Mouse (Mus musculus) frontal cortex, adult 2 months (tissue): ENCODE data around the gene Ergic1. TPM values are rescaled to one million over a fixed set of nuclear protein-coding genes. Genes with fewer than 3 reads are reported as not detected.

Source experiments
- DNase-seq, 2 experiments: peaks; one replicate each; pipeline ENCODE4 v3.0.0; 2022; ENCODE audit warnings: low spot score in 1 of 2; ENCODE audit errors: extremely low spot score in 1 of 2
- polyA plus RNA-seq: library from polyadenylated mRNA; depleted of rRNA; stranded (reverse); fragments of >200 nt; gene quantifications from 2 replicates; pipeline ENCODE4 v1.2.3, GENCODE M21; 2012

Gene Ergic1
- polyA plus RNA-seq, 1 experiment: 134 TPM

DNA sequence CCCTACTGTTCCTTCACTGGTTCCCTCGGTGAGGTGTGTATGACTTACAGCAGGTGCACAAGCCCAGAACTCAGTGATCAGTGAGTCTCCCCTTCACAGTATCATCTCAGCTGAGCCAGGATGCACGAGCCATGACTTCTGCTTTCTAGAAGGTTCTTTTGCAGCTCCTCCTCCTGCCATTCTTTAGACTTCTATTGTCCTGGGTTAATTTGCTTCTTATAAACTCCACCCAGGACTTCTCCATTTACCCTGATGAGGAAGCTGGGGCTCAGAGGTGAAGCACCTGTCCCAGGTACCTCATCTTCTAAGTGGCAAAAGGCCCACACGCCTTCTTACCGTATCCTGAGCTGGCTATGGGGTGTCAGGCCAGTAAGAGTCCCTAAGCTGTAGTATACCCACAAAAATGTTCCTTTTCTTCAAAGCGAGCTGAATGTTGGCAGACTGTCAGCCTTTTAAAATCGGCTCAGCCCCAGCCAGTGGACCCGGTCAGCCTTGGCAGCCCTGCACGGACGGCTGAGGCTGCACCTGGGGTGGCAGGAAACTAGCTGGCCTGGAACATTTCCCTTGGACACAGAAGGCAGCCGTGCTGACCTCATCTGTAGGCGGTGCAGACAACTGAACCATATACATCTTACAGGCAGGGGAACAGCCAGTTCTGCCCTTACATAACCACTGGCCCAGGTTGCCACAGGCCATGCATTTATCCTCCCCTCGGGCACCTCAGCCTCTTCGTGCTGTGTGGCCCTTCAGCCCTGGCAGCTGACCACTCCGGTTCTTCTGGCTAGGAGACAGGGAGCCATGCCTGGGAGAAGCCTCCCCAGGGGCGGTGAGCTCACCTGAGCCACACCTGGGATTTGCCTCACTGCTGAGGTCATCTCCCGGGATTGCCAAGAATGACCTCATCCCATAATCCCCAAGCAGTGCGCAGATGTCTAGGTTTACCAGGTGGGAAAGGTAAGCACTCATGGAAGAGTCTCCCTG, 59.8 kb downstream of the Ergic1 start:
- peak in 1 of 2 experiments; percentile 60 for DNase-seq

DNA sequence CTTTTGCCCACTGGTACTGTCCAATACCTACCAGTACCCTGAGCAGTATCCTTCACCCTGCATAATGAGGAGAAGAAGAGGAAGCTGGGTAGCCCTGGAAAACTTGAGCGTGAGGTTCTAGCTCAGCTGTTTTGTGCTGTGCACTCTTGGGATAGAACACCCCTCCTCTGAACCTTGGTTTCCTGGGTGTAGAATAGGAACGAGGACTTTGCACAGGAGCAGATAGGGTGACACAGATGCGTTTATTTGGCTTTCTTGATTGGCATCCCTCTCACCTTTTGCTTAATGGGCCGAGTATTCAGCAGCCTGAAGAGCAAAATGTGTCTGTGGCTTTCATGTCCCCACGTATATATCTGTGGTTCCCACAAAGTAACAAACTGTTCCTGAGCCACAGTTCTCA, 60.6 kb downstream of the Ergic1 start:
- DNase-seq: no peak

DNA sequence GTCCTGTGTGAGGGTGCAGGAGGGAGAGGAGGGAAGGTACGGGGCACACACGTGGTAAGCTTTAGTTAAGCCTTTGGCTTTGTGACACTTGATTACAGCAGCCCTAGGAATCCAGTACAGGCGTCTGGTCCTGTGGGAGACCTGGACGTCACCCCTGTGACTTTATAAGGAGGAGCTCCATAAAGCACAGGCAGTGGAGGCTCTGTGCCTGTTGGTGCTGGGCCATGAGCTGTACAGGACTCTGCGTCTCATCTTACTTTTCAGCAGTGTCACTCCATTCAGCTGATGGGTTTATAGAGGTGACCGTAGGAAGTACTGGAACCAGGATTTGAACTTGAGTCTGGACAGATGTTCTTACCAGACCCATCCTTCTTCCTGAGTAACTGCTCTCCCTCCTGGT, 62.7 kb downstream of the Ergic1 start:
- no peak for DNase-seq

DNA sequence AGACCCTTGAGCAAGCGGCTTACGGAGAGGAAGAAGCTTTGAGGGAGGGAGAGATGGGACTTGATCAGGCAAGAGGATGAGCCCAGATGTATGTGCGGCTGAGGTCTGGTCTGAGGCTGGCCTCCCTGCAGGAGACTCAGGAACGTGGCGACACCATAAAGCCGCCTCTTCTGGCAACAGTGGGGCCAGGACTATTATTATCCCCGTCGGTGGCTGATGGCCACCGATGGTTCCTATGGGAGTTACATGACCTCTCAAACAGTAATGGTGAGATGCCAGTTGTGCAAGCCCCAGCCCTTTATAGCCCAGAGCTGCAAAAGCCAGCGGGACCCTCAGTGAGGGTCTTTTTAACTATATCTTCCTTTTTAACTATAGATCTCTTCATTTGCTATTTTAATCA, 63.7 kb downstream of the Ergic1 start:
- DNase-seq: no peak

DNA sequence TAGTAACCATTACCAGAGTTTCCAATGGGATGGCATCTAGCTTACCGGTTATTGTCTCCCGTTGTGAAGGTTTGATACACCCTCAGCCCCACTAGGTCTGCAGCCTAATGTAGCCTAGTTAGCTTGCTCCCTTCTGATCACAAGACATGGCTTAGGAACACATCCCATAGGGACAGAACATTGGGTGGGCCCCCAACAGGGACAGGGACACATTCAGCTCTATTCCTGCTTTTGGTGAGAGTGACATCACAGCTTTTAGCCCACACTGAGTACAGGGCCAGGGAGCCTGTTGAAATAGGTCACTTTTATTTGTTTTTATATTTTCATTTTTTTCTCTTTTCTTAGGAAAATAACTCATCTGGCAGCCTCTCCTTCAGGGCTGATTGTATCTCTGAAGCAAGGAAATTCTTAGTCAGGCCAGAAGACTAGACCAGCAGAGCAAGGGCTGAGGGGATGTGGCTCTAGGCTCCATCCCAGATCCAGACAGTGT, 64.3 kb downstream of the Ergic1 start:
- no peak for DNase-seq

DNA sequence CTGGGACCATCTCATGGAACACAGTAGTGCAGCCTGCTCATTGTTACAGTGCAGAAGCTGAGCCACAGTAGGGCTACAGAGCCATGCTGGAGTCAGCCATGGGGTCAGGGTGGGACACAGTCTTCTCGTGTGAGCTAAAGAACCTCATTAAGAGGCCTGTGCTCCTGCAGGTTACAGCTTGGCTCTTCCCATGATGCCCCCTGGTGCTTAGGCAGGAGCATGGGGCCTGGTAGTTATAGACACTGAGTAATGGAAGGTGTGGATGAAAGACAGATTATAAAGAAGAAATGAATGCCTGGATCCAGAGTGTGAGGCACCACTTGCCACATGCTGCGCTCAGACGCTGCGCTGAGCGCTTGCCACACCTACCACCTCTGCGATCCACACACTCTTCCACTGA, 67.2 kb downstream of the Ergic1 start:
- no peak for DNase-seq

DNA sequence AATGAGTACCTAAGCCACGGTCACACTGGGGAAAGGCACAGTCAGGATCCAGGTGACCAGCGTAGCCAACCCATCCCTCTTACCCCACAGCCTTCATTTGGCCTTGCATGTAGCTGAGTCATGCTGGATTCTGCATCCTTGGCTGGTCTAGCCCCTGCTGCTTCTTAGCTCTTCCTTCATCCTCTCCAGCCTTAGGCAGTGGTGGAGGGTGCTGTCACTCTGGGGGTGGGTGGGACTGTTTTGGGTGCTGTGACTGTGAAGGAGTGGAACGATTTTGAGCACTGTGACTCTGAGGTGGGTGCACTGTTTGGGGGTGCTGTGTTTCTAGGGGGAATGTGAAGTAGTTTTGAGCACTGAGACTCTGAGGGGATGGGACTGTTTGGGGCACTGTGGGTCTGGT, 67.6 kb downstream of the Ergic1 start:
- no peak for DNase-seq

DNA sequence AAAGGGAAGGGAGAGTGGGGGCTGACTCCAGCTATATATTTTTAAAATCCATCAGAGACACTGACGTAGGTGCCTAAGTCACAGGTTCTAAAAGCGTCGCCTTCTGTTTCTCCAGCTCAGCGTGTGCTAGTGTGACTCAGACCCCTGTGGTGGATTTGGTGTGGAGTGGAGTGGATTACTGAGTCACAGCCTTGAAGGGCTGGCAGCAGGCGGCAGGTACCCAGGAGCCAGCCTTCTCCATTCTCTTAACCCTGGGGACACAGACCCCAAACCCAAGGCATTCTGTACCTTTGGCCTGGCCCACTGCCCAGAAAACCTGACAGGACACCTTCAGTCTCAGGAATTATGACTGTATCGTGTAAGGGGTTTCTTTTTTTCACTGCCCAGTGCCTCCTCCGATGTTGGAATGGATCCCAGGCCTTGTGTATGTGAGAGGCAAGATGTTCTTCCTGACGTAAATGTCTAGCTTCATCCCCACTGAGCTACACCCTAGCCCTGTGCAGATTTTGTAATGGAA, 70.6 kb downstream of the Ergic1 start:
- peak; percentile 81 to 84 for DNase-seq

DNA sequence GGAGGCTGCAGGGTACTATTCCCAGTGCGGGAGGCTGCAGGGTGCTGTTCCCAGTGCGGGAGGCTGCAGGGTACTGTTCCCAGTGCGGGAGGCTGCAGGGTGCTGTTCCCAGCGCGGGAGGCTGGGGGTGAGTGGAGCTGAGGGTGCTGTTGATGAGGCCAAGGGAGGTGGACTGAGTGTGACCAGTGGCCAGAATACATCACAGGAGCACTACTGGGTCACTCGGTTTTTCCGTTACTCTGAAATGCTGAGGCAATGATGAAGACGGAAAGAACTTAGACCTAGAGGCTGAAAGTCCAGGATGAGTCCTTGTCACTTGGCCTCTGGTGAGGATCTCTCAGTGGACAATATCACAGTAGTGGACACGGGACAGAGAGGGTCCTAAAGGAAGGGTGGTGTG, 71.9 kb downstream of the Ergic1 start:
- no peak for DNase-seq

DNA sequence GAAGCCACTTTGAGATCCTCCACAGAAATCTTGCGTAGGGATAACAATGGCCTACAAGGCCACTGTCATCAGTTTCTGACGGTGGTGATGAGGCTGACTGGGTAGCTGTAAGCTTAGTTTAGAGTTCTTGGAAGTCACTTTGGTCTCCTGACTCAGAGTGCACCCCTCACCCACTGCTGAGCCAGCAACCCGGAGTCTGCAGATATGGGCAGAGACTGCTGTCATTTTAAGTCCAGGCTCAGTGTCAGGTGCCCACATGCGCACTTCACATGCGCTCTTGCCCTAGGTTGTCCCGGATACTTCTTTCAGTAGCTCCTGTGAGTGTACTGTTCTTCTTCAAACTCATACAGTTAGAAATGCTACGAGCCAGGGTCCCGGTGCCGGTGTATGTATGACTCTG, 72.6 kb downstream of the Ergic1 start:
- no peak for DNase-seq

DNA sequence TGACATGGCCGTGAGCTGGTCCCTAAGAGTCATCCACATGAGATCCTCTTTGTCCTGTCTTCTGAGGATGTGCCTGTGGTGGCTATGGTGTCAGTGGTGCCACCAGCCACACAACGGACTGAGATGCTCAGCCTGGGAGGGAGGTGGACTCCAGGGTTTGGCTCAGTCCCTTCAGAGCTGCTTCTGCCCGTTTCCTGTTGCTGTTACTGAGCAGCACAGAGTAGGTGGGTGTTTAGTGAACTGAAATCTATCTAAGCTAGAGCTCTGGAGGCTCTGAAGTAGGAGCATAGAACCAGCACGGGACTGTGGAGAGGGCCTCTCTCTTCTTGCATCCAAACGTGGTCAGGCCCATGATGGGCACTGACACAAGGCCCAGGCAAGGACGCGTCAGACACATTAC, 73.2 kb downstream of the Ergic1 start:
- no peak for DNase-seq

DNA sequence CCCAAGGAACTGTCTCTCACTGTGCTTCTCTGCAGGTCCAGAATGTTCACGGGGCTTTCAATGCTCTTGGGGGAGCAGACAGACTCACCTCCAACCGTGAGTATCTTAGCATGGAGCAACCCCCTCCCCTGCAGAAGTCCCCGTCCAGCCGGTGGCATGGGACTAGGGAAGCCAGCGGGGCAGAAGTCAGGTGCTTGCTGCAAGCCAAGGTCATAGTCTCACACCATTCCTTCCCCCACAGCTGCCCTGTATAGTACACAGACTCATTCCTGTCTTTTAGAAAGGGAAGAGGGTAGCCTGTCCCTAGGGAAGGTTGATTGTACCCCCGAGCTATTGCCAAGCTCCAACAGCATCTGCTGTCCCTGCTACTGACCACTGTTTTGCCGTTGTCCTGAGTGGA, 74.7 kb downstream of the Ergic1 start:
- DNase-seq: no peak

DNA sequence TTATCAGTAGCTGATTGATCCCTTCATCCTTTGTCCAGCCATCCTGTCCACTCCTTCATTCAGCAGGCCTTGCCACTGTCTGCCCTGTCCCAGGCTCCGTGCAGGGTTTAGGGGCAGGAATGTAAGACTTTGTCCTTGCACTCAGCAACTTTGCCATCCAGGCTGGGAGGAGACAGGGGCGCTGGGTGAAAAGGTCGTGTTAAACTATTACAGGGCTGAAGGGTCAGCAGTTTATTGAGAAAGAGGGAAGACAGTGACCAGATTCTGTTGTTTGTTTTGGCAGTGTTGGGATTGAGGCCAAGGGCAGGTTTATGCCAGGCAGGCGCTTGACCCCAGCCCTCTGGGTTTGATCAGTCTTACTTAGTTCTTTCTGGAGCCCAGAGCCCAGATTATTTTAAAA, 76.6 kb downstream of the Ergic1 start:
- no peak for DNase-seq

DNA sequence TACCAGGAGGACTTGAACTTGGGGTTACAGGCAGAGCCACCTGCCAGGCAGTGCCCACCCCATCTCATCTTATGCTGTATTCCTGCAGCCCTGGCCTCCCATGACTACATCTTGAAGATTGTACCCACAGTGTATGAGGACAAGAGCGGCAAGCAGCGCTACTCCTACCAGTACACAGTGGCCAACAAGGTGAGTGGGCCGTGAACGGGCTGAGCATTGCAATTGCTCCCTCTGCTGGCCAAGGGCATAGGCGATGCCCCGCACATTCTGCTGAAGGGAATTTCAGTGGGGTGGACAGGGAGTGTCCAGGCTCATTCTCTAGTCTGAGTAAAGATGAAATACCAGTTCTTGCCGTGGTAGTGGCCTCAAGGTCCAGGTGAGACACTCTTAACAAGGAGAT, 77.4 kb downstream of the Ergic1 start:
- peak in 1 of 2 experiments; percentile 82 for DNase-seq

DNA sequence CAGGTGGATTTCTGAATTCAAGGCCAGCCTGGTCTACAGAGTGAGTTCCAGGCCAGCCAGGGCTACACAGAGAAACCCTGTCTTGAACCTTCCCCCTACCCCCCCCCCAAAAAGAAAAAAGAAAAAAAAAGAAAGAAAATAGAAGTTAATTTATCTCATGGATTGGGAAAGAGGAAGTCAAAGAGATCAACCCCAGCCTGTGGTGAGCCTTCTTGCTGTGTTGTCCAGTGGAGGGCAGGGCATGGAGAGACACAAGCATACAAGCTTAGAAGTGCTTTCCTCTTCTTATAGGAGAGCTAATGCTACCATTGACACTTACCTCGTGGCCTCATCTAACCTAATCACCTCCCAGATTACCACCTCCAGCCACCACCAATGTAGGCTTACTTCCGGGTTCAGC, 78.5 kb downstream of the Ergic1 start:
- no peak for DNase-seq

DNA sequence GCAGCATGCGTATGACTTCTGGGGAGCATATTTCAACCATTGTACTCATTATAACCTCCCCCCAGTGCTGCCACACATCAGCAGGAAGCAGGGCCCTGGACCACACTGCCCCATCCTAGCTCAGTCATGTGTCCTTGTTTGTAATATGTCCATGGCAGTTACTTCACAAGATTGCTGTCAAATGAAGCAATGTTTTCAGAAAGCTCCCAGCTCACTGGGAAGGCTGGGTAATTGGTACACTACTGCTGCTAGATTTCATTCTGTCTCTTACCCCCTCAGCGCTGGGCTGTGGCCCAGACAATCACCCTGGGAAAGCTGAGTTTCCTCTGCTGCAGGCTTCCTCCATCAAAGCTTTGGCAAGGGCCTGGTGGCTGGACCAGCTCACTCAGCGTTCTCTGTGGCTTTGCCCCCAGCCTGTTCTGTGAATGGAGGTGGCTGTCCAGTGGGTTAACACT, 79.0 kb downstream of the Ergic1 start:
- no peak for DNase-seq

DNA sequence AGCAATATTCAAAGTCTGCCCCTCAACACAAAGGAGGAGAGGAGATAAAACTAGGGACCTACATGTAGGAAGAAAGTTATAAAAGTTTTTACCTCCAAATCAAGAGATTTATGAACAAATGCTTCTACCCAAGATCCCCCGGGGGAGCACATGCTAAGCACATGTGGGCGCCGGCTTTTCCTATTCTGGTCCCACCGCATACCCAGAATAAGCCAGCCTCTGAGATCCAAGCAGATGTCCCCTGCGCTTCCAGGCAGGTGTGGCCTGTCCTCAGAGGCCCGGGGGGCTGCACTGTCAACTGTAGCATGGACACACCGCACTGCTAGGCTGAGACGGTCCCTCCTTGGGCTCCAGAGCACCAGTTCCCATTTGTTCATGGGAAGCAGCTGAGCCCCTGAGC, 82.2 kb downstream of the Ergic1 start:
- no peak for DNase-seq

DNA sequence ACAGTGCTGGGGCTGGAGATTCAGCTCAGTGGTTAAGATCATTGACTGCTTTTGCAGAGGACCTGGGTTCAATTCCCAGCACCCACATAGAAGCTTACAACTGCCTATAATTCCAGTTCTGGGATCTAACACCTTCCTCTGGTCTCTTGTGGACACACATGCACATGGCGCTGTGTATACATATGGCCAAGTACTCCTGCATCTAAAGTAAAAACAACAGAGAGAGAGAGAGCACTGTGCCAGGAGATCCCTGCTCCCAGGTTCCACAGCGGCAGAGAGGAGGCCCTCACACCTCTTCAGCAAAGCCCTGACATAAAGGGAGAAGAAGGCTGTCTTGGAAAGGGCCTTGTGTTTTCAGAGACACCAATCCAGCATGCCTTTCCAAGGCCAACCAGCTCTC, 82.7 kb downstream of the Ergic1 start:
- DNase-seq: no peak

DNA sequence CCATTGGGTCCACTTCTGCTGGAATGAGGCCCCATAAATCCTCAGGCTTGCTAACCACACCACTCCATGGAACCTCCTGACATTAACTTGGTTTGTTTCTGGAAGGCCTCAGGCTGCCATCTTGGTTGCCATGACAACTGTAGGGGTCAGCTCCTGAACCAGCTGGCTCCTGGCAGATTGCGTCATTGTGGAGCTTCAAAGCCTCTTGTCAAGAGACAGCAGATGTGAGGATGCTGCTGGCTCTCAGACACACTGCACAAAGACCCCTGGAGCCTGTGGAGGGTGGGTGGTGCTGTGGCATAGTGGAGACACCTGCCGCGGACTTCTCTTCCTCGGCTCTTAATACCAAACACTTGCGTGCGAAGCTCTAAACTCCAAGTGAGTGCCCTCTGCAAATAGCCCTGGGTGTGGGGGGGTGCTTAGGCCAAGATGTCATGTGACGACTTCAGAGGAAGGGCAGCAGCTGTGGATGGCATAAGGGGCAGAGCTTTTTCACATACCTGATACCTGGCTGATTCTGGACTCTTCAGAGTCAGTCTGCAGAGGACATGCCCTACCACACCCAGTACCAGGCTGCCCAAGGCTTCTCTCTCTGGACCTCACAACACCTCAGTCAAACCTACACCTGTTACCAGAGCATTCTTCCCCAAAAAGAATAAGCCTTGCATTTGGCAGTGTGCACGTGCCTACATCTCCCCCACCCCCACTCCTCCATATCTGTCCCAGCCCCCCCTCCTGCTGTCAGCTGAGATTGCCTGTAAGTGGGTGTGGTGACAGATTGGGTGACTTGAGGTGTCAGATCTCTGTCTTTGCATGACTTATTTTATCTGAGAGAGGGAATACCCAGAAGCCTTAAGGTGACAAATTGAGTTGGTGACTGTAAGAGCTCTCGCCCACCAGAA, 83.5 kb downstream of the Ergic1 start:
- DNase-seq: no peak

DNA sequence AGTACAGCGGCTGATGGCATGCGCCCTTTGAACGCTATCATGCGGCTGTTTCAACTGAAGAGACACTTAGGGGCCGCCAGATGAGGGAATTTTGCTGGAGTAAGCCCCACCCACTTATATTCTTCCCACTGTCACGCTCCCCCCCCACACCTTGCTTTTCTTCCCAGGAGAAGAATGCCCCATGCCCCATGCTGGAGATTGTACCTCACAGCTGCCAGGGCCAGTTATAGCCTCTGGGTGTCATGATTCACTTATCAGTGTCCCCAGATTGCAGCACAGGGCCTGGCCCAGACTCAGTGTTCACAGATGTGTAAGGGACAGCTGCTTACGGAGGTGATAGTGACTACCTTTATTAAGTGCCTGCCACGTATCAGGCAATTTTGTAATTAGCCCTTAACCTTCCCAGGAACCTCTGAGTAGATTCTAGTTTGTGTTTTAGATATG, 84.1 kb downstream of the Ergic1 start:
- no peak for DNase-seq

DNA sequence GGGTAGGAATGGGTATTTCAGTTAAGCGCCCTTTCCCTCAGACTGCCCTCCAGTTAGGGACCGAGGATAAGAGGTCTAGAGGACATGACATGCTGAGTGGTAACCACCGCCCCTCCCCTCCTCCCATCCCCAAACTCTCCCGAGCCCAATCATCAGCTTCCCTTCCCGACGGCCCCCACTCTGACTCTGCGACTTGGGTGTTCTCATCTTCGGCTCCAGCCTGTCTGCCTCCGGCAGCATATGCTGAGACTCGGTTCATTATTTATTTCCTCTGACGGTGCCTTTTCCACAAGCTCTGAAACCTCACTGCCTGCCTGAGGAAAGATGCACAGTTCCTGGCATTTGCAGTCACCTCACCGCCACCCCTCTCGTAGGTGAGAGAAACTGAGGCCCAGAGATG, 86.0 kb downstream of the Ergic1 start:
- DNase-seq: no peak
